Mouse (Mus musculus): ENCODE data around the gene Enah. TPM values are rescaled to one million over a fixed set of nuclear protein-coding genes. Genes with fewer than 3 reads are reported as not detected.

Enah gene
- polyA plus RNA-seq, 1 experiment from 2014 or later = 1.1 TPM

GRCm38 (mm10) chr1:181896991-181897390 lies 122.8 kb downstream of the Enah start:
- no peaks in the 10 kb centered on the region for H3K36me3 ChIP-seq
- H3K4me1 ChIP-seq (replicated peaks) = no peaks in the 10 kb centered on the region
- no peaks in the 10 kb centered on the region for H3K27me3 ChIP-seq
- no peak overlapping the region for H3K9ac ChIP-seq
- DNase-seq (no peak), ATAC-seq (ENCODE audit: low read depth) (no peak)
- WGBS (ENCODE audit: insufficient replicate concordance) = 71% methylated on average over 10 of the region's 10 CpGs
- H3K4me2 ChIP-seq = no peak overlapping the region
- no peaks in the 10 kb centered on the region for H3K9me3 ChIP-seq (replicated peaks)
- H3K4me3 ChIP-seq (replicated peaks) = no peak overlapping the region
- H3K27ac ChIP-seq = no peak overlapping the region

GRCm38 (mm10) chr1:181893721-181894120 lies 126.1 kb downstream of the Enah start:
- H3K27ac ChIP-seq = no peak overlapping the region
- ATAC-seq (ENCODE audit: low read depth) = no peak
- 69% methylated on average over 8 of the region's 8 CpGs for WGBS (ENCODE audit: insufficient replicate concordance)

GRCm38 (mm10) chr1:181889670-181890069 lies 130.1 kb downstream of the Enah start:
- no peak for ATAC-seq (ENCODE audit: low read depth)
- 74% methylated on average over 7 of the region's 7 CpGs for WGBS (ENCODE audit: insufficient replicate concordance)
- H3K9ac ChIP-seq = no peak overlapping the region

More at GRCm38 (mm10) chr1:181893721-181894120, 126.1 kb downstream of the Enah start:
- Histone ChIP-seq H3K36me3 (no peaks in the 10 kb centered on the region), H3K4me3 (replicated peaks) (no peak overlapping the region), H3K4me1 (replicated peaks) (no peaks in the 10 kb centered on the region), H3K27me3 (no peaks in the 10 kb centered on the region), H3K9me3 (replicated peaks) (no peaks in the 10 kb centered on the region), H3K4me2 (no peak overlapping the region), H3K9ac (no peak overlapping the region)
- DNase-seq = no peak

GRCm38 (mm10) chr1:181888801-181889200 lies 131.0 kb downstream of the Enah start:
- Histone ChIP-seq H3K4me3 (replicated peaks) (no peak overlapping the region), H3K9me3 (replicated peaks) (no peaks in the 10 kb centered on the region), H3K4me2 (no peak overlapping the region), H3K4me1 (replicated peaks) (no peaks in the 10 kb centered on the region), H3K27me3 (no peaks in the 10 kb centered on the region), H3K9ac (no peak overlapping the region), H3K27ac (no peak overlapping the region), H3K36me3 (no peaks in the 10 kb centered on the region)
- 6% methylated on average over 11 of the region's 11 CpGs for WGBS (ENCODE audit: insufficient replicate concordance)
- ATAC-seq (ENCODE audit: low read depth) = peak; percentile 67
- peak; percentile 76 for DNase-seq

More at GRCm38 (mm10) chr1:181889670-181890069, 130.1 kb downstream of the Enah start:
- Histone ChIP-seq H3K27me3 (no peaks in the 10 kb centered on the region), H3K4me1 (replicated peaks) (no peaks in the 10 kb centered on the region), H3K4me2 (no peak overlapping the region), H3K4me3 (replicated peaks) (no peak overlapping the region), H3K27ac (no peak overlapping the region), H3K36me3 (no peaks in the 10 kb centered on the region), H3K9me3 (replicated peaks) (no peaks in the 10 kb centered on the region)
- DNase-seq = no peak

GRCm38 (mm10) chr1:181881532-181881931 lies 138.3 kb downstream of the Enah start:
- Histone ChIP-seq H3K27ac (no peak overlapping the region), H3K4me2 (peak overlapping the region; percentile 41), H3K27me3 (no peaks in the 10 kb centered on the region), H3K9ac (no peak overlapping the region), H3K4me1 (replicated peaks) (peaks cover 10% of the 10 kb centered on the region), H3K36me3 (no peaks in the 10 kb centered on the region), H3K4me3 (replicated peaks) (no peak overlapping the region), H3K9me3 (replicated peaks) (no peaks in the 10 kb centered on the region)
- WGBS (ENCODE audit: insufficient replicate concordance) = 15% methylated on average over 8 of the region's 8 CpGs
- ATAC-seq (ENCODE audit: low read depth) = peak; percentile 40
- peak; percentile 44 for DNase-seq

GRCm38 (mm10) chr1:181880752-181881325 lies 139.0 kb downstream of the Enah start:
- peak overlapping the region; percentile 41 for H3K4me2 ChIP-seq

GRCm38 (mm10) chr1:181878436-181878835 lies 141.4 kb downstream of the Enah start:
- Histone ChIP-seq H3K9me3 (replicated peaks) (no peaks in the 10 kb centered on the region), H3K4me2 (no peak overlapping the region), H3K27me3 (no peaks in the 10 kb centered on the region), H3K36me3 (no peaks in the 10 kb centered on the region), H3K27ac (no peak overlapping the region), H3K4me3 (replicated peaks) (no peak overlapping the region), H3K4me1 (replicated peaks) (peaks cover 10% of the 10 kb centered on the region), H3K9ac (no peak overlapping the region)
- DNase-seq = no peak
- WGBS (ENCODE audit: insufficient replicate concordance) = 64% methylated on average over 5 of the region's 5 CpGs
- no peak for ATAC-seq (ENCODE audit: low read depth)

More at GRCm38 (mm10) chr1:181880752-181881325, 139.0 kb downstream of the Enah start:
- DNase-seq (no peak), ATAC-seq (ENCODE audit: low read depth) (peak; percentile 28)
- no peaks in the 10 kb centered on the region for H3K36me3 ChIP-seq
- no peak overlapping the region for H3K4me3 ChIP-seq (replicated peaks)
- 42% methylated on average over 15 of the region's 15 CpGs for WGBS (ENCODE audit: insufficient replicate concordance)
- no peak overlapping the region for H3K27ac ChIP-seq
- H3K4me1 ChIP-seq (replicated peaks) = peaks cover 10% of the 10 kb centered on the region
- no peak overlapping the region for H3K9ac ChIP-seq
- no peaks in the 10 kb centered on the region for H3K9me3 ChIP-seq (replicated peaks)
- no peaks in the 10 kb centered on the region for H3K27me3 ChIP-seq

GRCm38 (mm10) chr1:181877088-181877487 lies 142.7 kb downstream of the Enah start:
- DNase-seq (no peak), ATAC-seq (ENCODE audit: low read depth) (peak; percentile 10; the same call in 1 of the 2 replicates)
- Histone ChIP-seq H3K9me3 (replicated peaks) (no peaks in the 10 kb centered on the region), H3K4me2 (no peak overlapping the region), H3K27ac (no peak overlapping the region), H3K27me3 (no peaks in the 10 kb centered on the region), H3K4me1 (replicated peaks) (peaks cover 16% of the 10 kb centered on the region), H3K36me3 (no peaks in the 10 kb centered on the region), H3K9ac (no peak overlapping the region), H3K4me3 (replicated peaks) (no peak overlapping the region)
- WGBS (ENCODE audit: insufficient replicate concordance) = 41% methylated on average over 5 of the region's 5 CpGs

- H3K27ac ChIP-seq = no peak overlapping the region
- H3K9ac ChIP-seq = no peak overlapping the region
- H3K4me1 ChIP-seq (replicated peaks) = peaks cover 16% of the 10 kb centered on the region
- ATAC-seq (ENCODE audit: low read depth) = no peak
- DNase-seq = no peak
- H3K4me3 ChIP-seq (replicated peaks) = no peak overlapping the region
- H3K36me3 ChIP-seq = no peaks in the 10 kb centered on the region
- H3K4me2 ChIP-seq = no peak overlapping the region
- WGBS (ENCODE audit: insufficient replicate concordance) = 65% methylated on average over 3 of the region's 3 CpGs
- H3K27me3 ChIP-seq = no peaks in the 10 kb centered on the region
- no peaks in the 10 kb centered on the region for H3K9me3 ChIP-seq (replicated peaks)
Observed at GRCm38 (mm10) chr1:181876656-181877055, 143.1 kb downstream of the Enah start.

- Histone ChIP-seq H3K9me3 (replicated peaks) (no peaks in the 10 kb centered on the region), H3K27ac (no peak overlapping the region), H3K36me3 (no peaks in the 10 kb centered on the region), H3K4me1 (replicated peaks) (peaks cover 7% of the 10 kb centered on the region), H3K4me2 (no peak overlapping the region), H3K27me3 (no peaks in the 10 kb centered on the region), H3K9ac (no peak overlapping the region), H3K4me3 (replicated peaks) (no peak overlapping the region)
- DNase-seq (no peak), ATAC-seq (ENCODE audit: low read depth) (no peak)
- 48% methylated on average over 9 of the region's 9 CpGs for WGBS (ENCODE audit: insufficient replicate concordance)
Observed at GRCm38 (mm10) chr1:181873086-181873920, 146.5 kb downstream of the Enah start.

- no peaks in the 10 kb centered on the region for H3K27me3 ChIP-seq
- no peaks in the 10 kb centered on the region for H3K36me3 ChIP-seq
Observed at GRCm38 (mm10) chr1:181872639-181873038, 147.2 kb downstream of the Enah start.

More at GRCm38 (mm10) chr1:181872639-181873038, 147.2 kb downstream of the Enah start:
- DNase-seq (no peak), ATAC-seq (ENCODE audit: low read depth) (no peak)
- Histone ChIP-seq H3K9ac (no peak overlapping the region), H3K27ac (no peak overlapping the region), H3K4me2 (no peak overlapping the region), H3K9me3 (replicated peaks) (no peaks in the 10 kb centered on the region), H3K4me1 (replicated peaks) (peaks cover 7% of the 10 kb centered on the region; the same call in 1 of the 2 replicates), H3K4me3 (replicated peaks) (no peak overlapping the region)
- WGBS (ENCODE audit: insufficient replicate concordance) = 46% methylated on average over 3 of the region's 3 CpGs
